31 mouse cellular contexts compared by ENCODE assay signal in the genomic region with DNA sequence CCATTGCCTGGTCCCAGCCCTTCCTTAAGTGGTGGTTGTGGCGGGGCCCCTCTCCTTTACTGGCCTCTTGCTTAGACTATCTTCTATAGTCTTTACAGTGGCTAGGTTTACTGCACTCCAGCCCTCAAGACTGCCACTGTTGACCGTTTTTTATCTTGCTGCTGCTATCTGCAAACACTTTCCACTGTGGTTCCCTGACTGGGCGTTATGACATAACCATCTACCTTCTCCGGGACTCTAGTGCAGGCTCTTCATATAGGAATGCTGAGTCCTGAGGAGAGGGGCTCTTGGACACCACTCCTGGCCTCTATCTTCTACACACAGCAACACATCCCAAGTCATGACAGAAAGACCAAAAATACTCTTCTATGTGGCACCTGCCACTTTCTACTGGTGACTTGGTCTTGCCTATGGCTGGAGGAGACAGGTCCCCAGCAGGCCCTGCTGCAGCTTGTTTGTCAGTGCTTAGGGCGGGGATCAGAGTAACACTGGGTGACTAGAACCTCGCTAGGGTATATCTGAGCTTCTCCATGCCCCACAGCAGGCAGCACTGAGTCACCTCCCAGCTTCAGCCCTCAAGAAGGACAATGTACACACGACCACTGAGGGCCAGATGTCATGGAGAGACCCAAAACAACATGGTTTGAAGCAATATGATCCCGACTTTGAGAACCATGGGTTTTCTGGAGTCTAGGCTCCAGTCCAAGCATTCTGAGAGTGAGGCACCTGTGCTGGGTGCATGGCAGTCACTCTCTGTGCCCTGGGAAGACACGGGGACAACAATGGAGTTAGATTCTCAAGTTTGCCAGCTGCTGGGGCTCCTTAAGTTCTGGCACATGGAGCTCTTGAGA. TPM values are rescaled to one million over a fixed set of nuclear protein-coding genes. Genes with fewer than 3 reads are reported as not detected.
DNase-seq lines count a peak whose midpoint lies in the region; ATAC-seq lines count a peak whose summit lies in the region.
"Had no signal": no experiment of that assay in that cellular context is flagged by ENCODE, and none has a peak within 500 bp of the region (broad histone marks: within the 10 kb centered on the region; RNA-seq: fewer than 3 reads in every experiment).

No protein-coding gene starts in this region.

- H3K27ac ChIP-seq in liver, embryonic 13.5 days: peak overlapping the region; percentile 87
- H3K27ac ChIP-seq: embryonic facial prominence, embryonic 13.5 days; forebrain, embryonic 15.5 days; heart, embryonic 13.5 days; hindbrain, embryonic 12.5 days; kidney, postnatal 0 days; limb, embryonic 15.5 days; midbrain, embryonic 10.5 days; neural tube, embryonic 15.5 days had no signal

- 27% methylated on average over 9 of the region's 9 CpGs for WGBS in liver, embryonic 13.5 days (ENCODE audit: insufficient replicate concordance)

- peak; percentile 34 for DNase-seq in MEL-GATA-1-ER (ENCODE audit: extremely low read depth, low read depth)
- DNase-seq in liver, embryonic 13.5 days: peak; percentile 29
- DNase-seq in adrenal gland, postnatal 36 days: no peak
- no peak for DNase-seq in adrenal gland, postnatal 4 days (ENCODE audit: low spot score in 2 of 2)
- DNase-seq in cerebellum, adult 11 months: no peak
- DNase-seq: adrenal gland, adult 8-10 months; cerebellum, adult 18-20 months; cerebellum, postnatal 25 days; embryo, embryonic 11 days; gastrocnemius, postnatal 10 days; heart, adult 18-20 months; kidney, adult 11 months; left cerebral cortex, postnatal 4 days; lung, postnatal 4 days had no signal

- H3K4me3 ChIP-seq in liver, embryonic 13.5 days (replicated peaks): no peak overlapping the region
- H3K4me3 ChIP-seq: embryonic facial prominence, embryonic 13.5 days; forebrain, embryonic 15.5 days; heart, embryonic 13.5 days; hindbrain, embryonic 12.5 days; limb, embryonic 15.5 days; midbrain, embryonic 10.5 days; neural tube, embryonic 15.5 days had no signal

- H3K9ac ChIP-seq in liver, embryonic 13.5 days: peak overlapping the region; percentile 34
- H3K9ac ChIP-seq: embryonic facial prominence, embryonic 13.5 days; forebrain, embryonic 15.5 days; heart, embryonic 13.5 days; hindbrain, embryonic 12.5 days; limb, embryonic 15.5 days; neural tube, embryonic 15.5 days had no signal

- no peaks in the 10 kb centered on the region for H3K9me3 ChIP-seq in liver, embryonic 13.5 days (replicated peaks)
- H3K9me3 ChIP-seq: embryonic facial prominence, embryonic 13.5 days; forebrain, embryonic 15.5 days; G1E; heart, embryonic 13.5 days; hindbrain, embryonic 12.5 days; limb, embryonic 15.5 days; midbrain, embryonic 10.5 days; neural tube, embryonic 15.5 days had no signal

- H3K4me1 ChIP-seq in liver, embryonic 13.5 days (replicated peaks): peaks cover 60% of the 10 kb centered on the region

- H3K36me3 ChIP-seq in liver, embryonic 13.5 days: no peaks in the 10 kb centered on the region
- H3K36me3 ChIP-seq: embryonic facial prominence, embryonic 13.5 days; forebrain, embryonic 15.5 days; G1E; heart, embryonic 13.5 days; hindbrain, embryonic 12.5 days; limb, embryonic 15.5 days; midbrain, embryonic 10.5 days; neural tube, embryonic 15.5 days had no signal

- no peaks in the 10 kb centered on the region for H3K27me3 ChIP-seq in liver, embryonic 13.5 days
- H3K27me3 ChIP-seq: forebrain, embryonic 15.5 days had no signal

- peak; percentile 20 for ATAC-seq in common myeloid progenitor, adult 5-6 weeks (replicated peaks; ENCODE audit: low read depth, poor library complexity, severe bottlenecking)
- peak; percentile 76 for ATAC-seq in liver, embryonic 13.5 days (ENCODE audit: low read depth)
- peak; percentile 68 for ATAC-seq in megakaryocyte-erythroid progenitor cell, adult 5-6 weeks (replicated peaks; ENCODE audit: low FRiP score, low TSS enrichment, poor library complexity, severe bottlenecking)
- ATAC-seq: forebrain, embryonic 15.5 days had no signal

- H3K4me2 ChIP-seq in liver, embryonic 13.5 days: no peak overlapping the region
- H3K4me2 ChIP-seq: embryonic facial prominence, embryonic 13.5 days; forebrain, embryonic 15.5 days; heart, embryonic 13.5 days; hindbrain, embryonic 12.5 days; limb, embryonic 15.5 days; neural tube, embryonic 15.5 days had no signal

RNA-seq across cellular contexts. Expression of a gene that starts 5.8 kb away (rescaled TPM):
- 58.6 and 63.7 TPM in 2 replicates for total RNA-seq in common myeloid progenitor, adult 5-6 weeks (2017)
- polyA plus RNA-seq in liver, embryonic 13.5 days (2015; fragmentation: Nextera tagmentation; extraction: Ambion mirVana): 78.6 and 83.0 TPM in 2 replicates
- total RNA-seq in megakaryocyte-erythroid progenitor cell, adult 5-6 weeks (2014; fragmentation: Nextera tagmentation): 76.4 and 85.0 TPM in 2 replicates
- 58.9 and 102 TPM in 2 replicates for total RNA-seq in megakaryocyte-erythroid progenitor cell, adult 5-6 weeks (2017)
- 100 to 1,000 TPM; 365 to 608 TPM for total RNA-seq in adrenal gland, postnatal 36 days (2021)
- 10 to 100 TPM; 98.4 to 98.6 TPM for total RNA-seq in adrenal gland, postnatal 4 days (2021)

RNA-seq across cellular contexts. Expression of a gene that starts 19.0 kb away (rescaled TPM):
- total RNA-seq in common myeloid progenitor, adult 5-6 weeks (2017): not detected in 2 replicates
- polyA plus RNA-seq in liver, embryonic 13.5 days (2015; fragmentation: Nextera tagmentation; extraction: Ambion mirVana): not detected in 2 replicates
- total RNA-seq in megakaryocyte-erythroid progenitor cell, adult 5-6 weeks (2014; fragmentation: Nextera tagmentation): not detected in 2 replicates
- total RNA-seq in megakaryocyte-erythroid progenitor cell, adult 5-6 weeks (2017): not detected in 2 replicates
- not detected for total RNA-seq in adrenal gland, postnatal 36 days (2021)
- total RNA-seq in adrenal gland, postnatal 4 days (2021): not detected
- total RNA-seq: adrenal gland, adult 8-10 months; CH12.LX; G1E; gastrocnemius, postnatal 10 days; heart, adult 18-20 months; heart, postnatal 25 days; layer of hippocampus, postnatal 14 days; left cerebral cortex, postnatal 4 days had no signal
- polyA plus RNA-seq: activated CD4-positive, CD25-positive, alpha-beta regulatory T cell, adult 4 months; embryonic facial prominence, embryonic 13.5 days; G1E; heart, embryonic 13.5 days; limb, embryonic 15.5 days; lung, embryonic 16.5 days; neural tube, embryonic 15.5 days had no signal

RNA-seq across cellular contexts. Expression of a gene that starts 22.7 kb away (rescaled TPM):
- total RNA-seq in common myeloid progenitor, adult 5-6 weeks (2017): 14.4 and 37.0 TPM in 2 replicates
- polyA plus RNA-seq in liver, embryonic 13.5 days (2015; fragmentation: Nextera tagmentation; extraction: Ambion mirVana): 11.7 and 11.8 TPM in 2 replicates
- 21.1 and 23.2 TPM in 2 replicates for total RNA-seq in megakaryocyte-erythroid progenitor cell, adult 5-6 weeks (2014; fragmentation: Nextera tagmentation)
- 16.6 and 21.0 TPM in 2 replicates for total RNA-seq in megakaryocyte-erythroid progenitor cell, adult 5-6 weeks (2017)
- 10 to 100 TPM; 13.9 to 16.7 TPM for total RNA-seq in adrenal gland, postnatal 36 days (2021)
- 10 to 100 TPM; 33.0 to 33.6 TPM for total RNA-seq in adrenal gland, postnatal 4 days (2021)

RNA-seq across cellular contexts. Expression of a gene that starts 35.4 kb away (rescaled TPM):
- not detected in 2 replicates for total RNA-seq in common myeloid progenitor, adult 5-6 weeks (2017)
- polyA plus RNA-seq in liver, embryonic 13.5 days (2015; fragmentation: Nextera tagmentation; extraction: Ambion mirVana): not detected in 2 replicates
- not detected in 2 replicates for total RNA-seq in megakaryocyte-erythroid progenitor cell, adult 5-6 weeks (2014; fragmentation: Nextera tagmentation)
- 0.47 TPM in 1 of 2 replicates, not detected in the other for total RNA-seq in megakaryocyte-erythroid progenitor cell, adult 5-6 weeks (2017)
- total RNA-seq in adrenal gland, postnatal 36 days (2021): not detected
- not detected for total RNA-seq in adrenal gland, postnatal 4 days (2021)
- total RNA-seq: adrenal gland, adult 8-10 months; CH12.LX; G1E; gastrocnemius, postnatal 10 days; heart, adult 18-20 months; heart, postnatal 25 days; layer of hippocampus, postnatal 14 days; left cerebral cortex, adult 8-10 months; left cerebral cortex, postnatal 4 days had no signal
- polyA plus RNA-seq: activated CD4-positive, CD25-positive, alpha-beta regulatory T cell, adult 4 months; forebrain, embryonic 15.5 days; G1E; heart, embryonic 13.5 days; kidney, postnatal 0 days; limb, embryonic 15.5 days; lung, embryonic 16.5 days; neural tube, embryonic 15.5 days had no signal

RNA-seq across cellular contexts. Expression of a gene that starts 35.5 kb away (rescaled TPM):
- 29.4 and 43.8 TPM in 2 replicates for total RNA-seq in common myeloid progenitor, adult 5-6 weeks (2017)
- polyA plus RNA-seq in liver, embryonic 13.5 days (2015; fragmentation: Nextera tagmentation; extraction: Ambion mirVana): 18.6 and 20.7 TPM in 2 replicates
- total RNA-seq in megakaryocyte-erythroid progenitor cell, adult 5-6 weeks (2014; fragmentation: Nextera tagmentation): 32.7 and 36.4 TPM in 2 replicates
- 35.1 and 55.7 TPM in 2 replicates for total RNA-seq in megakaryocyte-erythroid progenitor cell, adult 5-6 weeks (2017)
- total RNA-seq in adrenal gland, postnatal 36 days (2021): 10 to 100 TPM; 61.7 to 67.5 TPM
- 10 to 100 TPM; 81.6 to 84.4 TPM for total RNA-seq in adrenal gland, postnatal 4 days (2021)

Comparison
In these comparisons a context has a peak if more than half of its experiments do, and no peak if none do; other contexts are left out.
1. DNase-seq: peak in MEL-GATA-1-ER (single experiment) and liver, embryonic 13.5 days (single experiment); none in adrenal gland, postnatal 36 days (0 of 2), adrenal gland, postnatal 4 days (0 of 2) and cerebellum, adult 11 months (single experiment).
2. ATAC-seq: peak in every context shown above with its lines; median percentile 76 in liver, embryonic 13.5 days; 68 in megakaryocyte-erythroid progenitor cell, adult 5-6 weeks; 20 in common myeloid progenitor, adult 5-6 weeks.